Mouse (Mus musculus) lung, embryonic 14.5 days (tissue): Measurements from ENCODE around the gene CK137956. TPM values are rescaled to one million over a fixed set of nuclear protein-coding genes. Genes with fewer than 3 reads are reported as not detected.

Source experiments
- ATAC-seq: fragments of 200-750 bp; cut with Nextera tagmentation; 2 replicates; pipeline ENCODE4 v1.8.0; 2017; ENCODE audit warnings: mild to moderate bottlenecking, moderate TSS enrichment, moderate library complexity; ENCODE audit not compliant: insufficient read depth
- DNase-seq: peaks from one replicate; pipeline ENCODE4 v3.0.0-alpha.2; 2015
- H3K27ac ChIP-seq: fragments of 300-500 bp; sonication (generic); 2 replicates; pipeline ENCODE4 v1.5.1; 2014; ENCODE audit warnings: low read depth, mild to moderate bottlenecking, moderate library complexity
- H3K27me3 ChIP-seq: fragments of 300-500 bp; sonication (generic); 2 replicates; pipeline ENCODE4 v1.6.1; 2014; ENCODE audit warnings: low read length, control low read depth; ENCODE audit not compliant: insufficient read depth
- H3K36me3 ChIP-seq: fragments of 300-500 bp; sonication (generic); 2 replicates; pipeline ENCODE4 v1.6.1; 2014; ENCODE audit warnings: control low read depth; ENCODE audit not compliant: insufficient read depth
- H3K4me1 ChIP-seq: fragments of 300-500 bp; sonication (generic); 2 replicates; pipeline ENCODE4 v1.6.1; 2014; ENCODE audit warnings: antibody characterized with exemption, control low read depth; ENCODE audit not compliant: insufficient read depth
- H3K4me2 ChIP-seq: fragments of 300-500 bp; sonication (generic); 2 replicates; pipeline ENCODE4 v1.6.1; 2014; ENCODE audit warnings: mild to moderate bottlenecking
- H3K4me3 ChIP-seq: fragments of 300-500 bp; sonication (generic); 2 replicates; pipeline ENCODE4 v1.5.1; 2014; ENCODE audit warnings: low read depth, low read length
- H3K9ac ChIP-seq: fragments of 300-500 bp; sonication (generic); 2 replicates; pipeline ENCODE4 v1.6.1; 2014
- H3K9me3 ChIP-seq: fragments of 300-500 bp; sonication (generic); 2 replicates; pipeline ENCODE4 v1.6.1; 2016; ENCODE audit warnings: low read depth, low read length, control low read depth
- CTCF ChIP-seq: IDR thresholded peaks from 2 replicates; pipeline ENCODE4 v1.5.1; 2016; ENCODE audit warnings: antibody characterized with exemption, low read depth
- WGBS: fragments of 180-500 bp; shearing (Covaris S2); extraction: QIAGEN DNeasy Blood & Tissue Kit; methylation state at CpG from one replicate; pipeline ENCODE4 v1.1.7; 2014; 5-methylcytosine and 5-hydroxymethylcytosine counted together
- polyA plus RNA-seq: library from polyadenylated mRNA; unstranded; fragments of >200 nt; fragmentation: Nextera tagmentation; extraction: Ambion mirVana; gene quantifications from 2 replicates; pipeline ENCODE4 v1.2.1, GENCODE M21; 2014

CK137956 gene
- polyA plus RNA-seq, 1 experiment from 2014 or later = not detected

DNA sequence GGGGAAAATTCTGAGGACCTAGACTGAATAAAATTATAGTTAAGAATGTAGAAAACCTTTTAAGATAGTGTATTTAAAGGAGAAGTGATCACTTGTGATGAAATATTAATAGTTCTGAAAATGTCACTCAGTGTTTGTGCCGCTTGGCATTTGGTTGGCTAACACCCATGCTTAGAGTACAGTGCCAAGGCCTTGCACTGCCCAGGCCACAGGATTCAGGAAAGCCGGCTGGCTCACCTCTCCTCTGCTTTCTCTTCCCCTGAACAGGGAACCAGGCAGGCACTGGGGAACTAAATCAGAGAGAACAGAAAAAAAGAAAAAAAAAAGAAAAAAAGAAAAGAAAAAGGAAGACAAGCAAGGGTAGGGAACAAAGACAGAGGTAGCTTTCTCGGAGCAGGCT lies 2.2 kb upstream of the CK137956 start:
- 77% methylated on average over 3 of the region's 3 CpGs for WGBS
- Histone ChIP-seq H3K4me2 (no peak overlapping the region), H3K9ac (no peak overlapping the region), H3K27me3 (peaks cover 30% of the 10 kb centered on the region), H3K9me3 (no peaks in the 10 kb centered on the region), H3K27ac (no peak overlapping the region), H3K4me3 (no peak overlapping the region), H3K36me3 (no peaks in the 10 kb centered on the region), H3K4me1 (no peaks in the 10 kb centered on the region)
- TF ChIP-seq CTCF = no peak
- DNase-seq = no peak
- ATAC-seq = no peak

GRCm38 (mm10) chr4:127970018-127970421 lies 731 bp downstream of the CK137956 start:
- no peak for ATAC-seq
- no peaks in the 10 kb centered on the region for H3K4me1 ChIP-seq
- no peaks in the 10 kb centered on the region for H3K36me3 ChIP-seq
- 5% methylated on average over 7 of the region's 7 CpGs for WGBS
- H3K9me3 ChIP-seq = no peaks in the 10 kb centered on the region
- no peak overlapping the region for H3K4me3 ChIP-seq
- peaks cover 30% of the 10 kb centered on the region for H3K27me3 ChIP-seq
- no peak overlapping the region for H3K4me2 ChIP-seq
- peak; percentile 89 for DNase-seq
- H3K9ac ChIP-seq = no peak overlapping the region
- peak; percentile 35 for TF ChIP-seq CTCF
- no peak overlapping the region for H3K27ac ChIP-seq

GRCm38 (mm10) chr4:127969101-127969500 lies 1.6 kb downstream of the CK137956 start:
- no peaks in the 10 kb centered on the region for H3K4me1 ChIP-seq
- H3K4me2 ChIP-seq = no peak overlapping the region
- no peak overlapping the region for H3K4me3 ChIP-seq
- H3K9me3 ChIP-seq = no peaks in the 10 kb centered on the region
- ATAC-seq (no peak), DNase-seq (no peak)
- H3K27me3 ChIP-seq = peaks cover 30% of the 10 kb centered on the region
- 9% methylated on average over 7 of the region's 7 CpGs for WGBS
- no peak overlapping the region for H3K27ac ChIP-seq
- H3K9ac ChIP-seq = no peak overlapping the region
- no peak for TF ChIP-seq CTCF
- no peaks in the 10 kb centered on the region for H3K36me3 ChIP-seq

DNA sequence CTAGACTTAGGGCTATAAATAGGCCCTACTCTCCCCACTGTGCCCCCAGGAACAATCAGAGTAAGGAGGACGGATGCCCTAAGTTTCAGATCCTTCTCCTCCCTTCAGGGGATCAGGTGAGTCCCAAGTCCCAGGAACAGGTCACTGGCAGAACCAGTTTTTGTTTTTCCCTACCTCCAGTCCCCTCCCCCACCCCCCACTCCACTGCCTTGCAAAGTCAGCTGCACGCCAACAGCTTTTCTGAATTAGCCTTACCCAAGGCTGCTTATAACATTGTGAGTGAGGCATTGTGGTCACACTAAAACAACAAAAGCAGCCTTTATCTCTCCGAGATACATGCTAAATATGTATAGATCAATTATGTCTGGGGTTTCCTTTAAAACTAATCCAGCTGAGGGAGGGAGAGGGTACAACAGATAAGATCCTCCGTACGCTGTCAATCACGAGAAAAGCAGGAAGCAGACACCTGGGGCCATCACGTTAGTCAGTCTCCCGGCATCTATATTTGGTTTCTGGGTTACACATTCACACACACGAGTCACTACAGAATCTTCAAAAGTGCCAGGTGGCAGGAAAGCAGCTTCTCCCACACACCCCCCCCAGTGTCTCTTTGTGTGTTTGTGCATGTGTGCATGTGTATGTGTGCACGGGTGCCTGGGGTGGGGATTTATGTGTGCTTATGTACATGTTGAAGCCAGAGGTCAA lies 17.6 kb downstream of the CK137956 start:
- Histone ChIP-seq H3K4me2 (no peak overlapping the region), H3K27ac (no peak overlapping the region), H3K4me1 (no peaks in the 10 kb centered on the region), H3K36me3 (no peaks in the 10 kb centered on the region), H3K27me3 (no peaks in the 10 kb centered on the region), H3K9me3 (no peaks in the 10 kb centered on the region), H3K4me3 (no peak overlapping the region), H3K9ac (no peak overlapping the region)
- ATAC-seq = no peak
- TF ChIP-seq CTCF = no peak
- DNase-seq = no peak
- 36% methylated on average over 10 of the region's 10 CpGs for WGBS

- no peak overlapping the region for H3K4me2 ChIP-seq
- H3K27ac ChIP-seq = no peak overlapping the region
- TF ChIP-seq CTCF = no peak
- H3K27me3 ChIP-seq = no peaks in the 10 kb centered on the region
- no peak for DNase-seq
- H3K36me3 ChIP-seq = no peaks in the 10 kb centered on the region
- no peaks in the 10 kb centered on the region for H3K4me1 ChIP-seq
- H3K9ac ChIP-seq = no peak overlapping the region
- no peaks in the 10 kb centered on the region for H3K9me3 ChIP-seq
- ATAC-seq = no peak
- no peak overlapping the region for H3K4me3 ChIP-seq
- WGBS = 67% methylated on average over 2 of the region's 2 CpGs
Observed at GRCm38 (mm10) chr4:127947696-127948095, 23.1 kb downstream of the CK137956 start.

DNA sequence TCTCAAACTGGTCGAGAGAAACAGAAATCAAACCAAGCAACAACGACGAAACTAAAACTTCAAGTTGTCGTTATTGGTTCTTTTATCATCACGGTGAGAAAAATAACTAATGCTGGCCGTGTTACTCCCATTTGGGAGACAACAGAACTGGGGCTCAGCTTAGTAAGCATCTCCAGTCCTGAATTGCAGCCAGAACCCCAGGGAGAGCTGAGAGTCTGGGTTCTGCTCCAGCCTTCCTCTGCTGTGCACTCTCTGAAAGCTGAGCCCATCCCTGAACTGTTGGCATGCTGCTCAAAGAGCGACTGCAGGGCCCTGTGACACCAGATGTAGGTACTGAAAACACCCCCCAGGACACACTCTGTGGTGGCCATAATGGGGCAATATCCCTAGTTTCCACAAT lies 33.3 kb downstream of the CK137956 start:
- no peaks in the 10 kb centered on the region for H3K36me3 ChIP-seq
- ATAC-seq (no peak), DNase-seq (no peak)
- H3K27ac ChIP-seq = no peak overlapping the region
- no peak overlapping the region for H3K4me3 ChIP-seq
- H3K27me3 ChIP-seq = no peaks in the 10 kb centered on the region
- H3K4me2 ChIP-seq = no peak overlapping the region
- no peaks in the 10 kb centered on the region for H3K9me3 ChIP-seq
- WGBS = 78% methylated on average over 7 of the region's 7 CpGs
- TF ChIP-seq CTCF = no peak
- H3K9ac ChIP-seq = no peak overlapping the region
- H3K4me1 ChIP-seq = no peaks in the 10 kb centered on the region

DNA sequence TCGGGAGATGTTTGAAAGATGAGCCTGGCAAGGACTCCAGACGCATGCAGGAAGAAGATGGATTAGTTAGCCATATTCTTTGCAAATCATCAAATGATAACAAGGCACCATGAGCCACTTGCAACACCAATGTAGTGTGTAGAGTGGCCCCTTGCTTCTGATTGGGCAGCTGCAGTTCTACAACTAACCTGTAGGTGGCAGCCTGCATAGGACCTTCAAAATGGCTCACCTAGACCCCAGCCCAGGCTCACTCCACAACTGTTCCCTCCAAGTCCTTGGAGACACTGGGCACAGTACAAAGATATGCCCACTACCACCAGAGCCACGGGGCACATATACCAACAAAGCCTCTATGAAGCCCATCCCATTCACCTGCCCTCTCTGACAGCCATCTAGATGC lies 35.4 kb downstream of the CK137956 start:
- no peak for ATAC-seq
- WGBS = 48% methylated on average over 3 of the region's 3 CpGs

More for the DNA sequence above, 35.4 kb downstream of the CK137956 start:
- H3K9me3 ChIP-seq = no peaks in the 10 kb centered on the region
- H3K27me3 ChIP-seq = no peaks in the 10 kb centered on the region
- no peak overlapping the region for H3K27ac ChIP-seq
- H3K36me3 ChIP-seq = no peaks in the 10 kb centered on the region
- peak; percentile 76 for TF ChIP-seq CTCF
- no peak overlapping the region for H3K4me2 ChIP-seq
- no peaks in the 10 kb centered on the region for H3K4me1 ChIP-seq
- DNase-seq = peak; percentile 48
- no peak overlapping the region for H3K9ac ChIP-seq
- H3K4me3 ChIP-seq = no peak overlapping the region
